Mouse (Mus musculus): ENCODE measurements around the gene Mapk12.

Gene Mapk12

GRCm38 (mm10) chr15:89098616-89099015 is 41.9 kb downstream of the Mapk12 start:
- DNase-seq (ENCODE audit: low spot score in 2 of 2), result no peak

GRCm38 (mm10) chr15:89097450-89097849 is 43.1 kb downstream of the Mapk12 start:
- no peak for DNase-seq (ENCODE audit: low spot score in 2 of 2)

GRCm38 (mm10) chr15:89092181-89092580 is 48.3 kb downstream of the Mapk12 start:
- no peak for DNase-seq (ENCODE audit: low spot score in 2 of 2)

- DNase-seq (ENCODE audit: low spot score in 2 of 2), result no peak
These were observed 49.8 kb downstream of the Mapk12 start for GRCm38 (mm10) chr15:89090662-89091061.

GRCm38 (mm10) chr15:89089248-89090051 is 51.1 kb downstream of the Mapk12 start:
- no peak for DNase-seq (ENCODE audit: low spot score in 2 of 2)

GRCm38 (mm10) chr15:89088607-89089247 is 51.8 kb downstream of the Mapk12 start, which contains the start of gene Selenoo:
Gene Selenoo (plus strand): TSS chr15:89089084.
- DNase-seq (ENCODE audit: low spot score in 2 of 2), result peak; percentile 90 to 93

- DNase-seq (ENCODE audit: low spot score in 2 of 2), result no peak
These were observed 55.7 kb downstream of the Mapk12 start for GRCm38 (mm10) chr15:89084826-89085225.

- DNase-seq (ENCODE audit: low spot score in 2 of 2), result no peak
These were observed 56.6 kb downstream of the Mapk12 start for GRCm38 (mm10) chr15:89083906-89084305.
